Mouse (Mus musculus): Measurements from ENCODE around the gene Cuedc1. TPM values are rescaled to one million over a fixed set of nuclear protein-coding genes. Genes with fewer than 3 reads are reported as not detected.

The Cuedc1 gene
- polyA plus RNA-seq, 1 experiment: 14.4 TPM

GRCm38 (mm10) chr11:88116568-88116967 lies 18.7 kb downstream of the Cuedc1 start:
- peaks cover 2% of the 10 kb centered on the region; the same call in 1 of the 2 replicates for H3K4me1 ChIP-seq (ENCODE audit: control insufficient read depth, insufficient read depth, low read length)
- H3K4me3 ChIP-seq (replicated peaks; ENCODE audit: control insufficient read depth, low read depth, low read length): no peak overlapping the region
- TF ChIP-seq CTCF (IDR thresholded peaks at IDR 0.05; ENCODE audit: control insufficient read depth, insufficient read depth, low read length) (no peak), POLR2A (IDR thresholded peaks at IDR 0.05; ENCODE audit: borderline replicate concordance, control insufficient read depth, low read depth, low read length) (no peak)
- WGBS: 26% methylated on average over 6 of the region's 6 CpGs
- no peak overlapping the region for H3K27ac ChIP-seq (ENCODE audit: control insufficient read depth, insufficient read depth, low read depth, low read length, poor library complexity)

DNA sequence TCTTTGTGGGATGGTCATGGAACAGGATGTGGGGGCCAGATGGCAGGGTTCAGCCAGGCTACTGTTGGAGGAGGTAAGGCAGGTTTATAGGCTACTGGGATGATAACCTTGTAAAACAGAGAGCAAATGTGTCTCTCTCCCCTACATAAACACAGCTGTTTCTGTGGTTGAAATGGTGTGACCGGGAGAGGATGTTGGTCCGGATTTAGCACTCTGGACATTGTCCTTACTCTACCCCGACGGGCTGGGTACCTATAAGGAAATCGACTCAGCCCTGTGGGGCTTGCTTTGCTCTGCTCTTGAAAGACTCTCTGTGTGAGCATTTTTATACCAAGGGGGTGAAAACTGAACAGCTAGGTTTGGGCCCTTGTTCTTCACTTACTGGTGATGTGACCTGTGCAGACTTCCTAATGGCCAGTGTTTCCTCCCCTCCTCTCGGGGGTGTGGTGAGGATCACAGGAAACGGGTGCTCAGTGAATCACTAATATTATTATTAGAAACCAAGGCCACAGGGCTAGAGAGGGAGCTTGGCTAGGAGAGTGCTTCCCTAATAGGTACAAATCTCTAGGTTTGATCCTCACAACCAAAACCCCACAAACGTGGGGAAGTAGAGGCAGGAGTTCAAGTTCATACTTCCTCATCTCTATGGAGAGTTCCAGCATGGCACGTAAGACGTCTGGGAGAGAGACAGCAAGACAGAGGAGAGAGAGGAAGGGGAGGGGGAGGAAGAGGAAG lies 19.7 kb downstream of the Cuedc1 start:
- TF ChIP-seq POLR2A (IDR thresholded peaks at IDR 0.05; ENCODE audit: borderline replicate concordance, control insufficient read depth, low read depth, low read length): no peak
- no peak for TF ChIP-seq CTCF (IDR thresholded peaks at IDR 0.05; ENCODE audit: control insufficient read depth, insufficient read depth, low read length)
- H3K27ac ChIP-seq (ENCODE audit: control insufficient read depth, insufficient read depth, low read depth, low read length, poor library complexity): no peak overlapping the region
- WGBS: 20% methylated on average over 10 of the region's 10 CpGs
- no peak overlapping the region for H3K4me3 ChIP-seq (replicated peaks; ENCODE audit: control insufficient read depth, low read depth, low read length)
- H3K4me1 ChIP-seq (ENCODE audit: control insufficient read depth, insufficient read depth, low read length): peaks cover 2% of the 10 kb centered on the region; the same call in 1 of the 2 replicates

GRCm38 (mm10) chr11:88118091-88118440 lies 20.2 kb downstream of the Cuedc1 start:
- TF ChIP-seq POLR2A (IDR thresholded peaks at IDR 0.05; ENCODE audit: borderline replicate concordance, control insufficient read depth, low read depth, low read length) (no peak), CTCF (IDR thresholded peaks at IDR 0.05; ENCODE audit: control insufficient read depth, insufficient read depth, low read length) (no peak)
- H3K27ac ChIP-seq (ENCODE audit: control insufficient read depth, insufficient read depth, low read depth, low read length, poor library complexity): no peak overlapping the region
- WGBS: 69% methylated on average over 6 of the region's 6 CpGs
- peaks cover 2% of the 10 kb centered on the region; the same call in 1 of the 2 replicates for H3K4me1 ChIP-seq (ENCODE audit: control insufficient read depth, insufficient read depth, low read length)
- H3K4me3 ChIP-seq (replicated peaks; ENCODE audit: control insufficient read depth, low read depth, low read length): no peak overlapping the region

- Histone ChIP-seq H3K27ac (ENCODE audit: control insufficient read depth, insufficient read depth, low read depth, low read length, poor library complexity) (no peak overlapping the region), H3K4me1 (ENCODE audit: control insufficient read depth, insufficient read depth, low read length) (peaks cover 2% of the 10 kb centered on the region; the same call in 1 of the 2 replicates), H3K4me3 (replicated peaks; ENCODE audit: control insufficient read depth, low read depth, low read length) (no peak overlapping the region)
- 39% methylated on average over 8 of the region's 8 CpGs for WGBS
- TF ChIP-seq CTCF (IDR thresholded peaks at IDR 0.05; ENCODE audit: control insufficient read depth, insufficient read depth, low read length) (no peak), POLR2A (IDR thresholded peaks at IDR 0.05; ENCODE audit: borderline replicate concordance, control insufficient read depth, low read depth, low read length) (no peak)
Observed at GRCm38 (mm10) chr11:88118817-88119642, 21.2 kb downstream of the Cuedc1 start.

DNA sequence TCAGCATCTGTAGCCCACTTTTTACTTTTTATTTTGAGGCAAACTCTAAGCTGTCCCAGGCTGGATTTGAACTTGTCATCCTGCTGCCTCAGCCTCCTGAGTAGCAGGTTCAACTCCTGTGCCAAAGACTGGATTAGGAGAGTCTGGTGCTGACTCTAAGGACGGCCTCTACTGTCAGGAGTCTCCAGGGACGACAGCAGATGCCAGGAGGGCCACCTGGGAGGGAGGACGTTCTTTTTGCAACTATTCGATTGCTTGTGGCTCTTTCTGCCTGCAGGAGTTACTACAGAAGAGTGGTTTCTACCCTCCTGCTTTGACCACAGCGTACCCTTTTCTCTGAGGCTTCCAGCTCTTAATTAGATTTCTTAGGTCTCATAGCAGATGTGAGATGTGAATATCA lies 24.7 kb downstream of the Cuedc1 start:
- 52% methylated on average over 5 of the region's 5 CpGs for WGBS
- TF ChIP-seq CTCF (IDR thresholded peaks at IDR 0.05; ENCODE audit: control insufficient read depth, insufficient read depth, low read length) (no peak), POLR2A (IDR thresholded peaks at IDR 0.05; ENCODE audit: borderline replicate concordance, control insufficient read depth, low read depth, low read length) (no peak)
- Histone ChIP-seq H3K4me1 (ENCODE audit: control insufficient read depth, insufficient read depth, low read length) (no peaks in the 10 kb centered on the region; the same call in 1 of the 2 replicates), H3K4me3 (replicated peaks; ENCODE audit: control insufficient read depth, low read depth, low read length) (no peak overlapping the region), H3K27ac (ENCODE audit: control insufficient read depth, insufficient read depth, low read depth, low read length, poor library complexity) (no peak overlapping the region)

DNA sequence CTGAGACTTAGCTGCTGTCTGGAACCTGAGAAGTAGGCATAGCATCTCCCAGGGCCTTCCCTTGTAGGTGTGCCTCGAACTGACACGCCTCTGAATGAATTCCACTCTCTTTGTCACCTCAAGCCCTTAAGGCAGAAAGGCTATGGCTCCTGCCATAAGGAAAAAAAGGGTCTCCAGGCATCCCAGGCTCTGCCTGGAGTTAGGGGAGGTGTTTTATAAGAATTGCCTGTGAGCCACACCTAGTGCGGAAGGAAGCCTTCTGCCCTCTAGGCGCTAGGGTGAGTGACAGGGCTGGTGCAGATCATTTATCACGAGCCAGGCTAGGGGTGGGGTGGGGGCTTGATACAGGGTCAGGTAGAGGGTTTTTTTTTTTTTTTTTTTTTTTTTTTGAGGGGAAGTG lies 25.2 kb downstream of the Cuedc1 start:
- H3K4me1 ChIP-seq (ENCODE audit: control insufficient read depth, insufficient read depth, low read length): no peaks in the 10 kb centered on the region; the same call in 1 of the 2 replicates
- WGBS: 64% methylated on average over 5 of the region's 5 CpGs

DNA sequence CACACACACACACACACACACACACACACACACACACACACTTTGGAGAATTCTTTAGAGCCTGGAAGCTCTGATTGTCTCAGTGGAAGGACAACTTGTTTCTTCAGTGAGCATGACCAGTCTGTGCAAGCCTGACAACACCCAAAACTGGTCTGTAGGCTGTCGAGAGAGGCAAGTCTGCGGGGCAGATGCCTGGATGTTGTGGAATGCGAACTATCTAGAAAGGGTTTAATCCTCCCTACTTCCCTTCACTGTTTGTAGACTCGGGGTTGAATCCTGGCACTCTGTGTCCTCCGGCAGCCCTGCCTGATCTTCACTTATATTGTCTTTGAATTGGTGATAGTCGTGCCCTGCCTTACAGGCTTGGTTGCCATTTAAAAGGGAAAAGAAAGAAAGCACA lies 25.9 kb downstream of the Cuedc1 start:
- WGBS: 72% methylated on average over 6 of the region's 6 CpGs

More for the DNA sequence above, 25.2 kb downstream of the Cuedc1 start:
- TF ChIP-seq POLR2A (IDR thresholded peaks at IDR 0.05; ENCODE audit: borderline replicate concordance, control insufficient read depth, low read depth, low read length): no peak
- TF ChIP-seq CTCF (IDR thresholded peaks at IDR 0.05; ENCODE audit: control insufficient read depth, insufficient read depth, low read length): no peak
- no peak overlapping the region for H3K4me3 ChIP-seq (replicated peaks; ENCODE audit: control insufficient read depth, low read depth, low read length)
- H3K27ac ChIP-seq (ENCODE audit: control insufficient read depth, insufficient read depth, low read depth, low read length, poor library complexity): no peak overlapping the region

DNA sequence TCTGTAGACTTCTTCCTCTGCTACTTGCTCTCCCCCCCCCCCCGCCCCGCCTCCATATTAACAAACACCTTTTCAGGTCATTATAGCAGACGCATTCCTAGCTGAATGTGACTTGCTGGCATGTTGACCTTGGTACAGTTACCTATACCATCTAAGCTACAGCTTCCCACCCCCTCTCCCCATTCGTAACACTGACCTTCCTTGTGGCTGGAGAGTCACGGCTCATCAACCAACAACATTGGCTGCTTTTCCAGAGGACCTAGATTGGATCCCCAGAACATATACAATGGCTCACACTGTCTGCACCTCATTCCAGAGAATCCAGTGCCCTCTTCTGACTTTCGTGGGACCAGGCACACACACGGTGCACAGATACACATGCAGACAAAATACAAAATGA lies 27.6 kb downstream of the Cuedc1 start:
- Histone ChIP-seq H3K27ac (ENCODE audit: control insufficient read depth, insufficient read depth, low read depth, low read length, poor library complexity) (no peak overlapping the region), H3K4me1 (ENCODE audit: control insufficient read depth, insufficient read depth, low read length) (no peaks in the 10 kb centered on the region; the same call in 1 of the 2 replicates), H3K4me3 (replicated peaks; ENCODE audit: control insufficient read depth, low read depth, low read length) (no peak overlapping the region)
- TF ChIP-seq CTCF (IDR thresholded peaks at IDR 0.05; ENCODE audit: control insufficient read depth, insufficient read depth, low read length) (no peak), POLR2A (IDR thresholded peaks at IDR 0.05; ENCODE audit: borderline replicate concordance, control insufficient read depth, low read depth, low read length) (no peak)
- WGBS: 78% methylated on average over 7 of the region's 7 CpGs

More for the DNA sequence above, 25.9 kb downstream of the Cuedc1 start:
- H3K27ac ChIP-seq (ENCODE audit: control insufficient read depth, insufficient read depth, low read depth, low read length, poor library complexity): no peak overlapping the region
- no peak for TF ChIP-seq POLR2A (IDR thresholded peaks at IDR 0.05; ENCODE audit: borderline replicate concordance, control insufficient read depth, low read depth, low read length)
- TF ChIP-seq CTCF (IDR thresholded peaks at IDR 0.05; ENCODE audit: control insufficient read depth, insufficient read depth, low read length): no peak
- H3K4me1 ChIP-seq (ENCODE audit: control insufficient read depth, insufficient read depth, low read length): no peaks in the 10 kb centered on the region; the same call in 1 of the 2 replicates
- no peak overlapping the region for H3K4me3 ChIP-seq (replicated peaks; ENCODE audit: control insufficient read depth, low read depth, low read length)

Measured in bone marrow, adult 2 months (tissue).